Mouse (Mus musculus) C2C12 (cell line): ENCODE measurements at regions not wholly inside any gene's neighbourhood (a gene's known extent, or its start where the extent isn't known, plus 50 kb on each side); places are given as distances from the start of the nearest gene placed in this dataset.

Source experiments
- H3K27me3 ChIP-seq: one replicate; pipeline ENCODE4 v1.6.1; 2011; ENCODE audit not compliant: control insufficient read depth, insufficient read depth, insufficient read length
- H3K36me3 ChIP-seq: one replicate; pipeline ENCODE4 v1.6.1; 2011; ENCODE audit not compliant: control insufficient read depth, insufficient read depth
- H3K4me3 ChIP-seq: one replicate; pipeline ENCODE4 v1.5.1; 2011; ENCODE audit warnings: mild to moderate bottlenecking, control low read depth; ENCODE audit not compliant: poor library complexity, insufficient read depth, severe bottlenecking
- H3K79me2 ChIP-seq: one replicate; pipeline ENCODE4 v1.6.1; 2011; ENCODE audit not compliant: control insufficient read depth, insufficient read depth
- H3K79me3 ChIP-seq: one replicate; pipeline ENCODE4 v1.6.1; 2011; ENCODE audit warnings: low read depth, control low read depth
- H3ac ChIP-seq: one replicate; pipeline ENCODE3; 2011; ENCODE audit warnings: low read depth; ENCODE audit not compliant: control insufficient read depth, insufficient read length
- CEBPB ChIP-seq: IDR thresholded peaks from one replicate; pipeline ENCODE4 v1.6.1; 2011; ENCODE audit warnings: low read depth, mild to moderate bottlenecking, control low read depth, moderate library complexity
- CTCF ChIP-seq: IDR thresholded peaks from one replicate; pipeline ENCODE4 v1.5.1; 2011; ENCODE audit not compliant: control insufficient read depth, insufficient read depth, insufficient read length
- FOSL1 ChIP-seq: IDR thresholded peaks from one replicate; pipeline ENCODE4 v1.8.0; 2011; ENCODE audit warnings: mild to moderate bottlenecking, low read length; ENCODE audit not compliant: poor library complexity, insufficient read depth, severe bottlenecking
- MAX ChIP-seq: IDR thresholded peaks from one replicate; pipeline ENCODE4 v1.6.1; 2011; ENCODE audit warnings: mild to moderate bottlenecking, control low read depth
- MYOD1 ChIP-seq: IDR thresholded peaks from one replicate; pipeline ENCODE4 v1.6.1; 2011; ENCODE audit warnings: low read depth; ENCODE audit not compliant: control insufficient read depth, insufficient read length
- MYOG ChIP-seq: IDR thresholded peaks from one replicate; pipeline ENCODE4 v1.6.1; 2011; ENCODE audit not compliant: control insufficient read depth, insufficient read length; ENCODE audit errors: extremely low read depth
- USF1 ChIP-seq: IDR thresholded peaks from one replicate; pipeline ENCODE4 v1.6.1; 2011; ENCODE audit warnings: low read depth, mild to moderate bottlenecking, control low read depth, moderate library complexity

- Histone ChIP-seq H3ac (no peak overlapping the region), H3K4me3 (no peak overlapping the region), H3K79me3 (no peaks in the 10 kb centered on the region), H3K27me3 (no peaks in the 10 kb centered on the region), H3K79me2 (no peaks in the 10 kb centered on the region), H3K36me3 (no peaks in the 10 kb centered on the region)
- no peak for TF ChIP-seq FOSL1
- no peak for TF ChIP-seq CEBPB
- TF ChIP-seq MAX: no peak
- no peak for TF ChIP-seq MYOG
- no peak for TF ChIP-seq CTCF
These were observed 95.3 kb upstream of the Tmc1 start for GRCm38 (mm10) chr19:21049301-21049700.

DNA sequence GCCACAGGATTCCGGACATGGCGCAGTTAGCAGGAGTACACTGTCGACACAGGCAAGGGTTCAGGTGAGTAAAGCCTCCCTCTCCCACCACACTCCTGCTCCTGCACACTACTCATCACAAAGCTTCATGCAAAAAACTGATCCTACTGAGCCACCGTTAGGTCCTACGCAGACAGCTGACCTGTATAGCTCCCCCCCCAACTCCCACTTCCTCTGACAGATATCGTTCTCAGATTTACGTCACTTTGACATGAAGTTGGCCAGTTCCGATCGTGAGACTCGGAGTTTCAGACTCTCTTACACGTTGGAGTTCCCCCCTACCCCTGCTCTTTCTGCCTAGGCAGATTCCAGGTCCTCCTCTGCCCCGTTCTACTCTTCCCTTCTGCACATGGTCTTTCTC is 91.6 kb upstream of the Tmc1 start:
- Histone ChIP-seq H3K79me2 (no peaks in the 10 kb centered on the region), H3ac (no peak overlapping the region), H3K27me3 (no peaks in the 10 kb centered on the region), H3K4me3 (no peak overlapping the region), H3K36me3 (no peaks in the 10 kb centered on the region), H3K79me3 (no peaks in the 10 kb centered on the region)
- TF ChIP-seq USF1: no peak
- no peak for TF ChIP-seq CEBPB
- TF ChIP-seq CTCF: no peak
- TF ChIP-seq MAX: no peak
- TF ChIP-seq FOSL1: no peak
- TF ChIP-seq MYOG: no peak
- TF ChIP-seq MYOD1: no peak

DNA sequence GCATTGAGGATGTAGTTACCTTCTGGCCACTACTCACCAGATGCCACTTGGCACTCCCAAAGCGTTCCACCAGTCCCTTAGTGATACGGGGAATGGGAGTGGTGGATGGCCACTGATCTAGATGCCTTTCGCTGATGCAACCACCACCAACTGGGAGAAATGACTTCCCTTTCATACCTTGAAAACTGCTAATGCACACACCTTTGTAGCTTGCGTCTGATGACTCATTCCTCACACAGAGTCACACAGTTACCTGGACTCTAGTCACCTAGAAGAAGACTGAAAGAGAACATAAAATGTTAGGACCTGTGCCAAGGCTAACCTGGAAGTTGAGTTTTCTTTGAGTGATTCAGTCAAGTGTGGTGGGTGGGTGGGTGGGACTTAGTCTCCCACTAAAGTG is 90.0 kb upstream of the Tmc1 start:
- H3K4me3 ChIP-seq: no peak overlapping the region
- no peaks in the 10 kb centered on the region for H3K27me3 ChIP-seq
- no peaks in the 10 kb centered on the region for H3K79me2 ChIP-seq
- TF ChIP-seq CTCF: no peak
- TF ChIP-seq USF1: no peak
- TF ChIP-seq CEBPB: no peak
- H3K79me3 ChIP-seq: no peaks in the 10 kb centered on the region
- H3K36me3 ChIP-seq: no peaks in the 10 kb centered on the region
- no peak overlapping the region for H3ac ChIP-seq

- Histone ChIP-seq H3K27me3 (no peaks in the 10 kb centered on the region), H3K79me3 (no peaks in the 10 kb centered on the region), H3K4me3 (no peak overlapping the region), H3K79me2 (no peaks in the 10 kb centered on the region), H3K36me3 (no peaks in the 10 kb centered on the region), H3ac (no peak overlapping the region)
- TF ChIP-seq USF1: no peak
- TF ChIP-seq CTCF: no peak
- no peak for TF ChIP-seq MAX
These were observed 88.5 kb upstream of the Tmc1 start for GRCm38 (mm10) chr19:21042536-21042935.

DNA sequence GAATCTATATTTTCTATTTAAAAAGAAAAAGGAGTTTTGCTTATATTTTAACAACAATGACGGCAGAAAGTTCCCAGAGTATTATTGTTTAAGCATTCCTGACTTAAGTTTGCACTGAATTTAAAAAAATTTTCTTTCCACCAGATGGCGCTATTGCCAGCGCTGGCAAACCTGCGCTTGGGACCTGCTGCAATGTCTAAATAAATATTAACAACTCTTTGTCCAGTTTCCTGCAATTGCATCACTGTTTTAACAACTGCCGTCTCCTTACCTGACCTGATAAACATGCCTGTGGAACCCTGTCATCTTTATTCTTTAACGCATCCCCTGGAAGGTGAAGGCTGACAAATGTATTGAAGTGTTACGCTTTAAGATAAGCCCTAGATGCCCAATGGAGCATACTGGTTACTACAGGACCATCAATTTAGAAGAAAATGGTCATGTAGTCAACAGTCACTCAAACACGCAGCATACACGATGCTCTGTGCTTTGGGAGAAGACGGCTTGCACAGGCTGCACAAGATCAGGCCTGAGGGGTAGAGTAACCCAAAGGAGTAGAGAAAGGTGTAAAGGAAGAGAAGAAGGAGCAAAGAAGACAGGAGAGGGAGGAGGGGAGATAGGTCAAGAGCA is 83.6 kb upstream of the Tmc1 start:
- peak; percentile 6 for TF ChIP-seq CEBPB
- no peak for TF ChIP-seq MYOD1
- no peaks in the 10 kb centered on the region for H3K36me3 ChIP-seq
- no peaks in the 10 kb centered on the region for H3K79me3 ChIP-seq
- H3K27me3 ChIP-seq: no peaks in the 10 kb centered on the region
- no peaks in the 10 kb centered on the region for H3K79me2 ChIP-seq
- H3ac ChIP-seq: no peak overlapping the region
- H3K4me3 ChIP-seq: no peak overlapping the region

GRCm38 (mm10) chr19:21036507-21037425 is 82.8 kb upstream of the Tmc1 start:
- no peak overlapping the region for H3ac ChIP-seq
- no peak for TF ChIP-seq MYOG
- TF ChIP-seq MAX: no peak
- TF ChIP-seq MYOD1: no peak
- TF ChIP-seq FOSL1: no peak
- no peak for TF ChIP-seq CEBPB
- TF ChIP-seq CTCF: no peak
- TF ChIP-seq USF1: no peak
- H3K36me3 ChIP-seq: no peaks in the 10 kb centered on the region
- no peak overlapping the region for H3K4me3 ChIP-seq
- H3K79me3 ChIP-seq: no peaks in the 10 kb centered on the region
- H3K79me2 ChIP-seq: no peaks in the 10 kb centered on the region
- H3K27me3 ChIP-seq: no peaks in the 10 kb centered on the region
